Mouse (Mus musculus): ENCODE data around the gene Chsy1.

The Chsy1 gene

GRCm38 (mm10) chr7:66109855-66110635, 730 bp downstream of the Chsy1 start:
- peak in 1 of 2 experiments; percentile 29 for DNase-seq (ENCODE audit: low spot score in 2 of 2)

GRCm38 (mm10) chr7:66110636-66111112, 1.4 kb downstream of the Chsy1 start:
- DNase-seq (ENCODE audit: low spot score in 2 of 2), result no peak

GRCm38 (mm10) chr7:66111211-66111610, 1.9 kb downstream of the Chsy1 start:
- DNase-seq (ENCODE audit: low spot score in 2 of 2), result no peak

GRCm38 (mm10) chr7:66113561-66113960, 4.2 kb downstream of the Chsy1 start:
- DNase-seq (ENCODE audit: low spot score in 2 of 2), result no peak

- no peak for DNase-seq (ENCODE audit: low spot score in 2 of 2)
Observed at GRCm38 (mm10) chr7:66115821-66116343, 6.6 kb downstream of the Chsy1 start.

- DNase-seq (ENCODE audit: low spot score in 2 of 2), result no peak
Observed at GRCm38 (mm10) chr7:66116906-66117482, 7.7 kb downstream of the Chsy1 start.

- DNase-seq (ENCODE audit: low spot score in 2 of 2), result no peak
Observed at GRCm38 (mm10) chr7:66118046-66118445, 8.7 kb downstream of the Chsy1 start.

- DNase-seq (ENCODE audit: low spot score in 2 of 2), result no peak
Observed at GRCm38 (mm10) chr7:66118796-66119195, 9.5 kb downstream of the Chsy1 start.

- no peak for DNase-seq (ENCODE audit: low spot score in 2 of 2)
Observed at GRCm38 (mm10) chr7:66120139-66120538, 10.8 kb downstream of the Chsy1 start.

GRCm38 (mm10) chr7:66120702-66121396, 11.5 kb downstream of the Chsy1 start:
- DNase-seq (ENCODE audit: low spot score in 2 of 2), result no peak

GRCm38 (mm10) chr7:66124551-66124968, 15.2 kb downstream of the Chsy1 start:
- DNase-seq (ENCODE audit: low spot score in 2 of 2), result no peak

- DNase-seq (ENCODE audit: low spot score in 2 of 2), result no peak
Observed at GRCm38 (mm10) chr7:66125368-66125767, 16.1 kb downstream of the Chsy1 start.

GRCm38 (mm10) chr7:66127951-66128645, 18.8 kb downstream of the Chsy1 start:
- no peak for DNase-seq (ENCODE audit: low spot score in 2 of 2)

GRCm38 (mm10) chr7:66128857-66129256, 19.5 kb downstream of the Chsy1 start:
- no peak for DNase-seq (ENCODE audit: low spot score in 2 of 2)

GRCm38 (mm10) chr7:66130296-66130695, 21.0 kb downstream of the Chsy1 start:
- no peak for DNase-seq (ENCODE audit: low spot score in 2 of 2)

- no peak for DNase-seq (ENCODE audit: low spot score in 2 of 2)
Observed at GRCm38 (mm10) chr7:66131776-66132421, 22.6 kb downstream of the Chsy1 start.

GRCm38 (mm10) chr7:66134154-66134553, 24.8 kb downstream of the Chsy1 start:
- DNase-seq (ENCODE audit: low spot score in 2 of 2), result no peak

- no peak for DNase-seq (ENCODE audit: low spot score in 2 of 2)
Observed at GRCm38 (mm10) chr7:66135644-66136043, 26.3 kb downstream of the Chsy1 start.

- no peak for DNase-seq (ENCODE audit: low spot score in 2 of 2)
Observed at GRCm38 (mm10) chr7:66136187-66136586, 26.9 kb downstream of the Chsy1 start.

GRCm38 (mm10) chr7:66137309-66137708, 28.0 kb downstream of the Chsy1 start:
- DNase-seq (ENCODE audit: low spot score in 2 of 2), result no peak

- no peak for DNase-seq (ENCODE audit: low spot score in 2 of 2)
Observed at GRCm38 (mm10) chr7:66138301-66138700, 29.0 kb downstream of the Chsy1 start.
